Mouse (Mus musculus): ENCODE data around the gene 8030411F24Rik. TPM values are rescaled to one million over a fixed set of nuclear protein-coding genes. Genes with fewer than 3 reads are reported as not detected.
"Not testable (repeated sequence)": the region's sequence is repeated elsewhere in the genome, so short reads cannot be mapped to it uniquely, and the experiment has no call there.

The 8030411F24Rik gene
- polyA plus RNA-seq, 1 experiment from 2014 or later = not detected

DNA sequence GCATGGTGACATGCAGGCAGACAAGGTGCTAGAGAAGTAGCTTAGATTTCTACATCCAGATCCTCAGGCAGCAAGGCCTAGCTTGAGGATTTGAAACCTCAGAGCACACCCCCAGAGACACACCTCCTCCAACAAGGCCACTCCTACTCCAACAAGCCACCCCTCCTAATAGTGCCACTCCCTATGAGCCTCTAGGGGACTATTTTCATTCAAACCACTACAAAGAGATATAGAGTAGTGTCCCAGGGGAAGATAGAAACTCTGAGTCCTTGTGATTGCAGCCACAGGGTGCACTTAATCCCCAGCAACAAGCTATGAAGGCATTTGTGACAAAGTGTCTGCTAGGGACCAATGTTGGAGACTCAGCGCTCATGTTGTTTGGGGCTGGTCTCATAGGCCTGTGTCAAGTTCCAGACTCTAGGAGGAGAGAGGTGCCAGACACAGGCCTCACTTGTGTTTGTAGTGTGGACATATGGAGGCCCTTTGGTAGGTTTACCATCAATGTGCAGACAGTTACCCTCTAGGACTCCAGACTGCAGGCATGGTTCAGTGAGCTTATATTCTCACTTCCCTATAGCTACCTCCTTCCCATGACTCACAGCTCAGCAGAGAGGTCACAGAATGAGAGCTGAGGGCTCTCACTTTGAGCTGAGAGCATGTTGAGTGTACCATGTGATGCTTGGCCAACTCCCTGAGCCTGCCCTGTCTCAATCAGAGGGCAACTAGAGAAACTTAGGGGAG, 18.0 kb upstream of the 8030411F24Rik start:
- Histone ChIP-seq H3K9ac (ENCODE audit: low read length) (no peak overlapping the region), H3K9me3 (ENCODE audit: control insufficient read depth, low read length) (no peaks in the 10 kb centered on the region), H3K4me2 (ENCODE audit: low read length) (no peak overlapping the region), H3K4me1 (ENCODE audit: control insufficient read depth in 2 of 2, insufficient read depth in 2 of 2, low read length in 2 of 2) (no peaks in the 10 kb centered on the region), H3K36me3 (ENCODE audit: control insufficient read depth, insufficient read depth, low read length) (no peaks in the 10 kb centered on the region), H3K27me3 (ENCODE audit: control insufficient read depth, insufficient read depth, low read length) (no peaks in the 10 kb centered on the region), H3K4me3 (ENCODE audit: control insufficient read depth in 1 of 2, insufficient read depth in 1 of 2, low read depth in 1 of 2, low read length in 2 of 2) (no peak overlapping the region), H3K27ac (replicated peaks in 1 of 2; ENCODE audit: control insufficient read depth in 1 of 2, insufficient read depth in 1 of 2, low read depth in 2 of 2, low read length in 2 of 2) (no peak overlapping the region)
- WGBS = 87% methylated on average over 1 of the region's 1 CpGs
- no peak for ATAC-seq (ENCODE audit: insufficient number of reproducible peaks, insufficient read depth, low FRiP score, low read depth)

DNA sequence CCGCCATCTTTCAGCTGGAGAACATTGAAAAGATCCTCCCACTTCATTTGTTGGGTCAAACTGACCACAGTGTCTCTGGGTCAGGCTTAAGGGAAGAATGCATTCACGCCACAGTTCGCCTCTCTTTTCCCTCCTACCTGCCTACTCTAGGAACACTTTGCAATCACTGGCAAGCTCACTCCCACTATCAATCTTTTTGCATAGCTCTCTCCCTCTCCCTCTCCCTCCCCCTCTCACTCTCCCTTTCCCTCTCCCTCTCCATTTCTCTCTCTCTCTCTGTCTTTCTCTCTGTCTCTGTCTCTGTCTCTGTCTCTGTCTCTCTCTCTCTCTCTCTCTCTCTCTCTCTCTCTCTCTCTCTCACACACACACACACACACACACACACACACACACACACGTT, 10.4 kb upstream of the 8030411F24Rik start, which contains the start of gene Cst11:
TSS of gene Cst11 (minus strand) at position 101 of the 400 bp plus-strand sequence.
- not testable (repeated sequence) for ATAC-seq (ENCODE audit: insufficient number of reproducible peaks, insufficient read depth, low FRiP score, low read depth); H3K9ac ChIP-seq (ENCODE audit: low read length); H3K4me1 ChIP-seq (ENCODE audit: control insufficient read depth in 2 of 2, insufficient read depth in 2 of 2, low read length in 2 of 2); H3K27me3 ChIP-seq (ENCODE audit: control insufficient read depth, insufficient read depth, low read length); H3K4me2 ChIP-seq (ENCODE audit: low read length); H3K4me3 ChIP-seq (ENCODE audit: control insufficient read depth in 1 of 2, insufficient read depth in 1 of 2, low read depth in 1 of 2, low read length in 2 of 2); H3K27ac ChIP-seq (replicated peaks in 1 of 2; ENCODE audit: control insufficient read depth in 1 of 2, insufficient read depth in 1 of 2, low read depth in 2 of 2, low read length in 2 of 2); H3K9me3 ChIP-seq (ENCODE audit: control insufficient read depth, low read length); H3K36me3 ChIP-seq (ENCODE audit: control insufficient read depth, insufficient read depth, low read length)
- WGBS = 73% methylated on average over 4 of the region's 4 CpGs

DNA sequence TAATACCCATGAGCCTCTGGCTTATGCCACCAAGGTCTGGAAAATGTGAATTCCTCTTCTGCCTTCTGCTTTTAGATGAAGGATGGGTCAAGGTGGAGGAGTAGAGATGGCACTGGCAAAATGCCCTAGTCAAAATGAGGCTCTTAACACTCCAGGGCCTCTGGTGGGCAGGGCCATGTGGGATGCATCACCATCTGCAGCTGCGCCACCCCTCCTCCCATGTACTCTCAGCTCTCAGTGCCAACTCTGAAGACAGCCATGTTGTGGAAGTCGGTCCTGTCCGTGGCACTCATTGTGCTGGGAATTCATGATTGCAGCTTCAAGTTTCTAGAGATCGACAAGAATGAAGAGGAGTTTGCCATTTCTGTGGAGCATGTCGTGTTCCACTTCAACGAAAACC, 7.3 kb downstream of the 8030411F24Rik start, which contains the start of gene Cst12:
TSS of gene Cst12 (plus strand) at position 220 of the 400 bp plus-strand sequence.
- no peak within 1 kb of the TSS for H3K4me2 ChIP-seq (ENCODE audit: low read length)
- no peaks in the 10 kb centered on the region for H3K27me3 ChIP-seq (ENCODE audit: control insufficient read depth, insufficient read depth, low read length)
- no peaks in the 10 kb centered on the region for H3K9me3 ChIP-seq (ENCODE audit: control insufficient read depth, low read length)
- no peaks in the 10 kb centered on the region for H3K4me1 ChIP-seq (ENCODE audit: control insufficient read depth in 2 of 2, insufficient read depth in 2 of 2, low read length in 2 of 2)
- H3K9ac ChIP-seq (ENCODE audit: low read length) = no peak within 1 kb of the TSS
- no peaks in the 10 kb centered on the region for H3K36me3 ChIP-seq (ENCODE audit: control insufficient read depth, insufficient read depth, low read length)
- no peak within 1 kb of the TSS for H3K27ac ChIP-seq (replicated peaks in 1 of 2; ENCODE audit: control insufficient read depth in 1 of 2, insufficient read depth in 1 of 2, low read depth in 2 of 2, low read length in 2 of 2)
- ATAC-seq (ENCODE audit: insufficient number of reproducible peaks, insufficient read depth, low FRiP score, low read depth) = no peak
- no peak within 1 kb of the TSS for H3K4me3 ChIP-seq (ENCODE audit: control insufficient read depth in 1 of 2, insufficient read depth in 1 of 2, low read depth in 1 of 2, low read length in 2 of 2)
- whole genome bisulfite sequencing = 87% methylated on average over 6 of the region's 6 CpGs

DNA sequence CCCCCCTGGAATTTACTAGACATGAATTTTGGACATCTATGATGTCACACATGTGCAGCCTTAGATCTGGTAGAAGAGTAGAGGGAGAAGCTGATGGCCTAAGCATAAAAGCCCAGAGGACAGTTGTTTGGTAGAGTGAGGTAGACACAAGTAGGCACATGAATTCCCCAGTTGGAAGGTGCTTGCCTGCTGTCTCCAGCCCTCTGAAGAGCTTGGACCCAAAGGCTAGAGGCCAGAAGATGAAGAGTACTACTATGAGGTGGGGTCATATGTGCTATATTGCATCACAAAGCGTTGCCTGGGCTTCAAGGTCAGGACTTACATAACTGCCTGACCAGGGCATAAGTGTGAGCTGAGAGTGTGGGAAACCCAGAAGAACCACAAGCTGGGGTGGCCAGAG, 16.7 kb downstream of the 8030411F24Rik start, which contains the start of gene Cst8:
TSS of gene Cst8 (plus strand) at position 301 of the 400 bp plus-strand sequence.
- Histone ChIP-seq H3K27ac (replicated peaks in 1 of 2; ENCODE audit: control insufficient read depth in 1 of 2, insufficient read depth in 1 of 2, low read depth in 2 of 2, low read length in 2 of 2) (no peak within 1 kb of the TSS), H3K9me3 (ENCODE audit: control insufficient read depth, low read length) (no peaks in the 10 kb centered on the region), H3K27me3 (ENCODE audit: control insufficient read depth, insufficient read depth, low read length) (no peaks in the 10 kb centered on the region), H3K4me1 (ENCODE audit: control insufficient read depth in 2 of 2, insufficient read depth in 2 of 2, low read length in 2 of 2) (peaks cover 6 to 7% of the 10 kb centered on the region in 2 experiments), H3K9ac (ENCODE audit: low read length) (no peak within 1 kb of the TSS), H3K4me2 (ENCODE audit: low read length) (no peak within 1 kb of the TSS), H3K36me3 (ENCODE audit: control insufficient read depth, insufficient read depth, low read length) (no peaks in the 10 kb centered on the region), H3K4me3 (ENCODE audit: control insufficient read depth in 1 of 2, insufficient read depth in 1 of 2, low read depth in 1 of 2, low read length in 2 of 2) (no peak within 1 kb of the TSS)
- WGBS = 71% methylated on average over 1 of the region's 1 CpGs
- ATAC-seq (ENCODE audit: insufficient number of reproducible peaks, insufficient read depth, low FRiP score, low read depth) = no peak

DNA sequence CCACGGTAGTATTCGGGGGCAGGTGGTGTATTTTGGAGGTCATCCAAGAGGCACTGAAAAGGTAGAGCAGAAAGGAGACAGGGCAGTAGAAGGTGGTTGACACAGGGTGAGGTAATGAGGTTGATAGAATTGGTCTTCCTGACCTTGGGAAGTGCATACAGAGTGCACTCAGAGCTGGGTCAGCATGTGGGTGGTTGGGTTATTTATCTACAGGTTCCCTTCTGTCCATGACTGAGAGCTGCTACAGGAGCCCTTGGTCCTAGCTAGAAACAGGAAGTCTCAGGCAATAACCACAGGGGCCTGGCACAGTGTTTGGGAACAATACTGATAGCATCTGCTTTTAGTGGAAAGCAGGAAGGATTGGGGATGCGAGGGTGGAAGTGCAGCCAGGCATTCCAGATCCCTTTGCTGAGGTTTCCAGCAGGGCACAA, 19.7 kb downstream of the 8030411F24Rik start:
- Histone ChIP-seq H3K4me2 (ENCODE audit: low read length) (no peak overlapping the region), H3K27ac (replicated peaks in 1 of 2; ENCODE audit: control insufficient read depth in 1 of 2, insufficient read depth in 1 of 2, low read depth in 2 of 2, low read length in 2 of 2) (peak overlapping the region; percentile 62 to 64), H3K36me3 (ENCODE audit: control insufficient read depth, insufficient read depth, low read length) (no peaks in the 10 kb centered on the region), H3K4me1 (ENCODE audit: control insufficient read depth in 2 of 2, insufficient read depth in 2 of 2, low read length in 2 of 2) (peaks cover 6 to 7% of the 10 kb centered on the region in 2 experiments), H3K9ac (ENCODE audit: low read length) (no peak overlapping the region), H3K27me3 (ENCODE audit: control insufficient read depth, insufficient read depth, low read length) (no peaks in the 10 kb centered on the region), H3K9me3 (ENCODE audit: control insufficient read depth, low read length) (no peaks in the 10 kb centered on the region), H3K4me3 (ENCODE audit: control insufficient read depth in 1 of 2, insufficient read depth in 1 of 2, low read depth in 1 of 2, low read length in 2 of 2) (no peak overlapping the region)
- ATAC-seq (ENCODE audit: insufficient number of reproducible peaks, insufficient read depth, low FRiP score, low read depth) = no peak
- WGBS = 24% methylated on average over 3 of the region's 3 CpGs

DNA sequence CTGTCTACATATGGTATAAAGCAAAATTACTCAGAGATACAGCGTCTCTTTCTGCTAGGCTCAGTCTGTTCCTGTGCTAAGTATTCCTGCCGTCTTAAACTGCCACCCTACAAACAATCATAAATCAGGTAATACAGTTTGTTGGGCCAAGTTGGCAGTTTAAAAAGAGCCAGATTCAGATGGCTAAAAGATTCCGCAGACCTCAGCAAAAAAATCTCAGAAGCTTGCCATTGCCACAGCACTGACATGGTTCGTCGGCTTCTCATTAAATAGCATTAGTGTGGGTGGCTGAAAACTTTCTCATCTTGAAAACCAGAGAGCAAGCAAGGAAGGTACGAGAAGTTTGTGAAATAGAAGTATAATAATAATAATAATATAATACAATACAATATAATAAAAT, 24.9 kb downstream of the 8030411F24Rik start:
- no peak overlapping the region for H3K4me3 ChIP-seq (ENCODE audit: control insufficient read depth in 1 of 2, insufficient read depth in 1 of 2, low read depth in 1 of 2, low read length in 2 of 2)
- no peak overlapping the region for H3K27ac ChIP-seq (replicated peaks in 1 of 2; ENCODE audit: control insufficient read depth in 1 of 2, insufficient read depth in 1 of 2, low read depth in 2 of 2, low read length in 2 of 2)
- H3K9ac ChIP-seq (ENCODE audit: low read length) = no peak overlapping the region
- no peaks in the 10 kb centered on the region for H3K36me3 ChIP-seq (ENCODE audit: control insufficient read depth, insufficient read depth, low read length)
- no peak overlapping the region for H3K4me2 ChIP-seq (ENCODE audit: low read length)
- H3K9me3 ChIP-seq (ENCODE audit: control insufficient read depth, low read length) = no peaks in the 10 kb centered on the region
- no peak for ATAC-seq (ENCODE audit: insufficient number of reproducible peaks, insufficient read depth, low FRiP score, low read depth)
- 79% methylated on average over 6 of the region's 6 CpGs for WGBS
- H3K27me3 ChIP-seq (ENCODE audit: control insufficient read depth, insufficient read depth, low read length) = no peaks in the 10 kb centered on the region
- peaks cover 0 to under 1% of the 10 kb centered on the region in 2 experiments; a peak in 2 of 4 replicates for H3K4me1 ChIP-seq (ENCODE audit: control insufficient read depth in 2 of 2, insufficient read depth in 2 of 2, low read length in 2 of 2)

DNA sequence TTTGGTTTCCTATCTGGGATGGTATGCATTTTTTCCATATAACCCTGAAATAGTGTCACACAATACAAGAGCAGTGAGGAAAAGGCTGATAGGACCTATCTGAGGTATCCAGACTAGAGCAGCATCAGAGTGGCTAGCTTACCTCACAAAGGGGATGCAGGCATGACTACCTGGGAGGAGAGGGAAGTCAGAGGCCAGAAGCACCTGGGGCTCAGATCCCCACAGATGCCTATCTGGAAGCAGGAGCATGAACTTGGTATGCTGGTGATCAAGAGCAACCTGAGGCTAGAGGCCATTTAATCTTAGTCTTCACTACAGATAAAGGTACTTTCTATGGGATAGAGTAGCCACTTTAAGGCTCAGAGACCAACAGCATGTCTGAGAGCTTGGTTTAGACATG, 38.1 kb downstream of the 8030411F24Rik start, which contains the start of gene Cst13:
TSS of gene Cst13 (plus strand) at position 173 of the 400 bp plus-strand sequence.
- no peaks in the 10 kb centered on the region for H3K4me1 ChIP-seq (ENCODE audit: control insufficient read depth in 2 of 2, insufficient read depth in 2 of 2, low read length in 2 of 2)
- no peak within 1 kb of the TSS for H3K4me2 ChIP-seq (ENCODE audit: low read length)
- ATAC-seq (ENCODE audit: insufficient number of reproducible peaks, insufficient read depth, low FRiP score, low read depth) = no peak
- no peak within 1 kb of the TSS for H3K9ac ChIP-seq (ENCODE audit: low read length)
- H3K4me3 ChIP-seq (ENCODE audit: control insufficient read depth in 1 of 2, insufficient read depth in 1 of 2, low read depth in 1 of 2, low read length in 2 of 2) = no peak within 1 kb of the TSS
- H3K27me3 ChIP-seq (ENCODE audit: control insufficient read depth, insufficient read depth, low read length) = no peaks in the 10 kb centered on the region
- no peak within 1 kb of the TSS for H3K27ac ChIP-seq (replicated peaks in 1 of 2; ENCODE audit: control insufficient read depth in 1 of 2, insufficient read depth in 1 of 2, low read depth in 2 of 2, low read length in 2 of 2)
- no peaks in the 10 kb centered on the region for H3K9me3 ChIP-seq (ENCODE audit: control insufficient read depth, low read length)
- H3K36me3 ChIP-seq (ENCODE audit: control insufficient read depth, insufficient read depth, low read length) = no peaks in the 10 kb centered on the region
